Mouse (Mus musculus): ENCODE measurements around the gene Platr17.
"Not testable (repeated sequence)": the region's sequence is repeated elsewhere in the genome, so short reads cannot be mapped to it uniquely, and the experiment has no call there.

Platr17 gene

GRCm38 (mm10) chr17:33943454-33943853 lies 38.5 kb downstream of the Platr17 start:
- DNase-seq: no peak

GRCm38 (mm10) chr17:33947430-33948089 lies 42.6 kb downstream of the Platr17 start:
- no peak for DNase-seq

- no peak for DNase-seq
Observed at GRCm38 (mm10) chr17:33948090-33948904, 43.4 kb downstream of the Platr17 start.

- DNase-seq: peak; percentile 30
Observed at GRCm38 (mm10) chr17:33948905-33949537, 44.1 kb downstream of the Platr17 start.

- no peak for DNase-seq
Observed at GRCm38 (mm10) chr17:33950131-33950625, 45.2 kb downstream of the Platr17 start.

- peak; percentile 73 for DNase-seq
Observed at GRCm38 (mm10) chr17:33951021-33951946, 46.3 kb downstream of the Platr17 start, which contains the start of gene B3galt4. Gene B3galt4 (minus strand): TSS chr17:33951488.

GRCm38 (mm10) chr17:33952015-33952414 lies 47.1 kb downstream of the Platr17 start:
- DNase-seq: not testable (repeated sequence)

GRCm38 (mm10) chr17:33952879-33953278 lies 47.9 kb downstream of the Platr17 start:
- no peak for DNase-seq

- no peak for DNase-seq
Observed at GRCm38 (mm10) chr17:33953310-33953709, 48.4 kb downstream of the Platr17 start.

GRCm38 (mm10) chr17:33953961-33954565 lies 49.1 kb downstream of the Platr17 start:
- no peak for DNase-seq

GRCm38 (mm10) chr17:33954646-33955554 lies 50.0 kb downstream of the Platr17 start:
- no peak for DNase-seq

- peak; percentile 98 for DNase-seq
Observed at GRCm38 (mm10) chr17:33955555-33956214, 50.8 kb downstream of the Platr17 start, which contains the start of the genes Vps52 and Rps18. Gene Vps52 (plus strand): TSS chr17:33955812. Gene Rps18 (minus strand): TSS chr17:33956001.

All from cerebellum, adult 11-12 months (tissue).